Mouse (Mus musculus) gastrocnemius, postnatal 36 days (tissue): ENCODE results near the gene Mapk1ip1. TPM values are rescaled to one million over a fixed set of nuclear protein-coding genes. Genes with fewer than 3 reads are reported as not detected.

Experiments used
- DNase-seq, 2 experiments: peaks; one replicate each; pipeline ENCODE4 v3.0.0; 2022
- intact Hi-C: fragments of 180-260 bp; cut with DNase I; formaldehyde crosslinking; loops from one replicate; pipeline ENCODE4 v1.15.1; 2025
- total RNA-seq, 2 experiments: library from RNA; stranded (reverse); gene quantifications; 2 replicates each; pipeline ENCODE4 v1.2.3; 2021

Gene Mapk1ip1
- total RNA-seq, 2 experiments from 2014 or later: 18.8 to 27.0 TPM

DNA sequence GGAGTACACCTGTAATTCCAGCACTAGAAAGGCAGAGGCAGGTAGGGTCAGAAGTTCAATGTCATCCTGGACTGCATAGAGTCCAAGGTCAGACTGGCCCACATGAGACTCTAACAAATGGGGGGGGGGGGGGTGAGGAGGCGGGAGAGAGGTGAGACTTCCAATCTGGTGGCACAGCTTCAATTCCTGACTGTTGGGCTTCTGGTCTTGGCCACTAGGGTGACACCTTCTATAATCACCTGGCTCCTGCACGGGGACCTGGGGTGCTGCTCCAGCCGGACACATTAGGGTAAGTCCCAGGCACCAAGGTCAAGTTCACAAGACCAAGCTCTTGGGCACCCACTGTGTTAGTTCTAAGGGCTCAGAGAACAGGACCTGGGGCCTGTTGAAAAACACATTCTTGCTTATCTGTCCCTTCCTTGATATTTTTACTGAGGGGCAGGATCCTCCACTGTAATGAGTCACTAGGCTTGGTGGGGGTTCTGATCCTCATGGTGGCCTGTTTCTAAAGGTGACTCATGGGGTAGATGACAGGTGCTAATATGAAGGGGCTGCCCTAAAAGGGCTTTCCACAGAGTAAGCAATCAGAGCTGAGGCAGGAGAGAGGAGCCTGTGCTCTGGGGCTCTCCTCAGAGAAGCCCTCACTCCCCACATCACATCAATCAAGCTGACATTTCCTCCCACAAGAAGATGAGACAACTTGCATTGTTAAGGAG lies 4.5 kb downstream of the Mapk1ip1 start:
- intact Hi-C loops: no loop called here
- DNase-seq: no peak

DNA sequence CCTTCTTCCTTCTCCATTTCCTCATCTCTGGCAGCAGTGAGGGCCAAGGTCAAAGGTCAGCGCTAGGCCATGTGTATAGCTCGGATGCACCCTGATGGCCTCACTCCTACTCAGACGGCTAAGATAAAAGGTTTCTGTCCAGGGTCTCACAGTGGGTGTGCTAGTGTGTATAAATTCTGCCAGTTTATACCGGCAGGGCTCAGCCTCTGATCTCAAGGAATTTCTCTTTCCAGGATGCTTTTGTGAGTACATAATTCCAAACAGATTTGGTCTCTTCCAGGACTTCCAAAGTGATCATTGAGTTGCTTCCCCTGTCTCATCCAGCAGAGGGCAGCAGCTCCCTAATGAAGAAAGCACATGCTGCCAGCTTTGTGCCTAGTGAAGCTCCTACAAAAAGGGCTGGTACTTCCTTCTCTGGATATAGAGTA lies 5.5 kb downstream of the Mapk1ip1 start:
- DNase-seq: peak; percentile 64 to 69
- intact Hi-C loops: loop anchor here (1.0 kb wide), 1 partner anchor 84 kb away; no protein-coding TSS in a partner anchor

DNA sequence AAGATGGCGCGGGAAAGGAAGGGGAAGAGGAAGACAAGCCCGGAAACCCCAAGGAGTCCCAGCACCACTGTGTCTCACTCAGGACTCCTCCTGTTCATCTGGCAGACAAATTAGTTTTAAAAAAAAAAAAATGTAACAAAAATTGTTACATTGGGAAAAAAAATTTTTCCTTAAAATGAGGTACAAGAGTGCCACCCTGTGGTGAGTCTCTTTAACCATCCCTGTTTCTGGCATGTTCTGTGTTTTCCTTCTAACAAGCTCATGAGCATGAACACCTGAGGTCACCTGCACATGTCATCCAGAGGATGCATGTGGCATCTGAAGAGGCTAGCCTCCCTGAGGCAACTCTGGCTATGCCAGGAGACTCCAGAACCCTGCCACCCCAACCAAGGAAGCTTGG lies 11.0 kb downstream of the Mapk1ip1 start:
- DNase-seq: no peak
- intact Hi-C loops: no loop called here

DNA sequence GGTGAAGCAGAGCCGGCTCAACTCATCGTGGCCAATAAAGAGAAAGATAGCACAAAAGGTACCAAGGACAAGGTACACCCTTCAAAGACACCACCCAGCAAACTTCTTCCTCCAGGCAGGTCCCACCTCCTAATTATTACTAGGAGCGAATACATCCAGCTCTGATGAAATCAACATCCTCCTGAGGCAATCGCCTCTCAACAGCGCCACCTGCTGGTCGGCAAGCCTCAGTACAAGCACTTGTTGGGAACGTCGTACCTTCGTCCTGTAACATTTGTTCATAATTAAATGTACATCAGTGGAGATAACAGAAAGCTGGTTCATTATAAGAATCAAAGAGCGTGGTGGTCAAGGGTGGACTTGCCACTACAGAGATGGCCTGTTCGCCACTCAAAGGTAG lies 18.3 kb downstream of the Mapk1ip1 start:
- peak in 1 of 2 experiments; percentile 39 for DNase-seq
- intact Hi-C loops: loop anchor here (2.0 to 10.0 kb wide), 3 partner anchors 93 to 1351 kb away; no protein-coding TSS in a partner anchor

DNA sequence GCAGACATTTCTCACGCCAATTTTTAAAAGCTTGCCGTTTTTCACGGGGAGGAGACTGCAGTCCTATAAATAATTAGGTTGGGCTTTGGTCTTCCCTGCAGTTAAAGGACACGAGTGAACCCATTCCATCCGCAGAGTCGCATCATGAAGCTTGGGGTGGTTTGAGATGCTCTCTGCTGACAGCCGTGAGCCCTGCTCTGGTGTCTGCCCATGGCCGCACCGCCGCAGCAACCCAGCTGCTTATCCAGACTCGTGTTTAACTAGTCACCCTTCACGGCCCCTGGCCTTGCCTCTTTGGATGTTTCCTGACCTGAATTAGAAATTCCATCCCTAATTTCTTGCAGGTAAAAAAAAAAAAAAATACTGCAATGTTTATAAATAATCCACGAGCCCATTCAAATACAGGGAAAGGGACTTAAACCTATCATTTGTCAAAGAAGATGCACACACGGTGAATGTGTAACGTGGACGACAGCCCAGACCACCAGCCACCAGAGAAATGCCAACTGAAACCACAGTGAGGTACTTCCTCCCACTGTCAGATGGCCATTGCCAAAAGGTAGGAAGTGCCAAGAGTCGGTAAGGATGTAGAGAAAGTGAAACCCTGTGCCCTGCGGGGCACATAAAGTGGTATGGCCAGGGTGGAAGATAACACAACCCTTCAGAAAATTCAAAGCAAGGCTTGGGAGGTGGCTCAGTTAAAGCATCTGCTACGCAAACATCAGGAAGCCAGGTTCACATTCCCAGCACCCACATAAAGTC lies 20.9 kb downstream of the Mapk1ip1 start:
- intact Hi-C loops: loop anchor here (5.0 to 10.0 kb wide), 2 partner anchors 1220 to 1348 kb away; no protein-coding TSS in a partner anchor
- no peak for DNase-seq

DNA sequence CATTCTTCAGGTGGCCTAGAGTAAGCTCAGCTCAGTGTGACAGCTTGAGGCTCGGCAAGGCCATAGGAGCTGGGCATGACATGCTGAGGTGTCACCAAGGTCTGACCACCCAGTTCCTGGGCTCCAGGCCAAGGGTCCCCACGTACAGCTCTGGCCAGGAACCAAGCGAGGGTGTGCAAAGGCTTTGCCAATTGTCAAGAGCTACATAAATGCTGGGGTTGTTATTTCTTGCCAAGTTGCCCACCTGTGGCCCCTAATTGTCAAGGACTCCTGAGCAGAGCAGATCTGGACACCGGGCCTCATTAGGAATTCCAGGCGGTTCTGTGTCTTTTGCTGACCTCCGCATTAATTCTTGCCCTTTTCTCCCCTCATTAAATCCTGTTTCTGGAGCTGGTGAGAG lies 21.6 kb downstream of the Mapk1ip1 start:
- intact Hi-C loops: loop anchor here (10.0 kb wide), 1 partner anchor 1220 kb away; no protein-coding TSS in a partner anchor
- DNase-seq: no peak

DNA sequence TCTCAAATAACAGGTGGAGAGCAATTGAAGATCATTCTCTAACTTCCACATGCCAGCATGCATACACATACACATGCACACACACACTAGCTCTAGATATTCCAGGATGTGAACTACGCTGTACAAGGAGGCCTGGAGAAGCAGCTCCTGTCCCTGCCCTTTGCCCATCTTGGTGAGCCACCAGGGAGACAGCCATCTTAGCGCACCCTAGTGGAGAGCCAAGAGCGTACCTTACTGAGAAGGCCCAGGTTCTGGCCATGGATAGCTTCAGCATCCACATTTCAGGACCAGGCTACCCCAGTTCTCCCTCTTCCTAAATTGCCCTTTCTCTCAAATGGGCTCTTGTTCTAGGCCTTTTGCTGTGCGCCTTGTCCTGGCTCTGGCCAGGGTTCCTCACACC lies 27.8 kb downstream of the Mapk1ip1 start:
- intact Hi-C loops: no loop called here
- DNase-seq: no peak

DNA sequence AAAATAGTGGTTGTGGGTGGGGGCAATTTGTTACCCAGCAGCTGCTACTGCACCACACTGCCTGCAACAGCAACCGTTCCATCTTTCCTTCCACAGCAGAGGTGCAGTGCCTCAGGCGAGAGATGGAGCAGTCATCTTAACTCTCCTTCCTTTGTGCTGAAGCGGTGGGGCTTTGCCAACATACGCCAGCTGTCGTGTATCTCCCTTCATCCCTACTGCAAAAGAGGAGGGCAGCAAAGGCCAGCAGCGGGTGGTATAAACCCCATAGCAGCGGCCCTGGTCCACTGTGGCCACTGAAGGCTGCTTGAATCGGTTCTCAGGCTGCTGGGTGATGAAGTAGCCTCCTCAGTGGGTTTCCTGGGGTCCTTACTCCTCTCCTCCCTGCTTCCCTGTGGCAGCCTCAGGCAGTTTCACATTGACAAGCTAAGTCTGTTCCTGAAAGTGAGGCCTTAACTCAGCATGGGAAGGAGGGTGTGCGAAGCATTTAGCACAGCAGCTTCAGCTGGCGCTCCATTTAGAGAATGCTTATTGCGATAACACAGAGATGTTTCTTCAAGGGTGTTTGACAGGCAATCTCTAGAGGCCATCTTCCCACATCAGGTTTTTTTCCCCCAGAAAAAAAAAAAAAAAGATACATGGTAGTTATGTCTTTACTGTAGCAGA lies 32.7 kb downstream of the Mapk1ip1 start:
- DNase-seq: no peak
- intact Hi-C loops: no loop called here

DNA sequence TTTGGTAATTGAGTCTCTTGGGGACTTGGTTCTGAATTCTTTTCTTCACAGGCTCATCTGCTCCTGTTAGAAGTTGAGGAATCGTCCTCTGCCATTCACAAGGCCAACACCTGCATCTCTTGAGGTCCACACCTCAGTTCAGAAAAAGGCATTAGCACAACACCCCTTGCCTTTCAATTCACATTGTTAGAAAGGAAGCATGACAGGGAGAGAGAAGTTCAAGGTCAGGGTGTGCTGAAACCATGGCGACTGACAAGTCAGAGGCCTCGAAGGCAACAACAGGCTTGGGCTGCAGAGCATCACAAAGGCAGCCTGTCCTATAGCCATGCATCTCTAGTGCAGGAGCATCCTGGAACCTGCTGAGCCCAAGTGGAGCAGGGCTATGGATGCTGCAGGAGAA lies 38.9 kb downstream of the Mapk1ip1 start:
- intact Hi-C loops: no loop called here
- DNase-seq: no peak

DNA sequence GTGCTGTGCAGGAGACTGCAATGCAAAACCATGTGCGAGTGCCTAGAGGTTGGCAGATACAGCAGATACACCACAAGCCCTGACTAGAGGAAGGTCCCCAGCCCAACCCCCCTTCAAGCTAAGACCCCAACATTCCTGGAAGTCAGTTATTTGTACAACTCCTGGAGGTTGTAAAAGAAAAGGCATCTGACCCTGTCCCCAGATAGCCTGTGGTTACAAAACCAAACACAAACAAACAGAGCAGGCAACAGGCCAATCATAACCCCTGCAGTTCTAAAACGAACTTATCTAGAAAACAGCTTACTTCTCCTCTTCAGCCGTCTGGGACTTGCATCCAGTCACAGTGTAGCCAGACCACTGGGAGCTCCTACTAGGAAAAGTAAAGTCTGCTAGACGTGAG lies 42.7 kb downstream of the Mapk1ip1 start:
- DNase-seq: no peak
- intact Hi-C loops: no loop called here

DNA sequence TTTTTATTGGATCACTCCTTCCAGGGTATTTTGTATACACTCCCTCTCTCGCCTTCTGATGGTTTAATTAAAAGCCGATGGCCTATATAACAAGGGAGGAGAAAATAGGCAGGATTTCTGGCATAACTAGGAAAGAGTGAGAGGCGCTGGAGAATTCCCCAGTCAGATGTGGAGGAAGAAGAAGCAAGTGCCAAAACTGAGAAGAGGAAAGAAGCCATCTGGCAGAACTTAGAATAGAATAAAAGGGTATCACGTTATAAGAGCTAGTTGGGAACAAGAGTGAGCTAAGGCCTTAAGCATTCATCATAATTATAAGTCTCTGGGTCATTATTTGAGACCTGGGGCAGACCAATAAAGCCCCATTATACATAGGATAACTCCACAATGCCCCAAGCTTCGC lies 58.0 kb downstream of the Mapk1ip1 start:
- no peak for DNase-seq
- intact Hi-C loops: no loop called here

Other genes with a start within 250 kb of the Mapk1ip1 start
- gene Ppp2r2d, start 194 bp downstream of the Mapk1ip1 start, total RNA-seq: 10 to 100 TPM; 34.1 to 36.5 TPM
- 100 to 1,000 TPM; 154 to 230 TPM for gene Bnip3, start 63.2 kb upstream of the Mapk1ip1 start, total RNA-seq
- not detected for gene Jakmip3, start 94.5 kb upstream of the Mapk1ip1 start, total RNA-seq
- gene Dpysl4, start 239.7 kb upstream of the Mapk1ip1 start, total RNA-seq: under 1 TPM; 0.30 to 0.51 TPM